Mouse (Mus musculus) midbrain, embryonic 13.5 days (tissue): Measurements from ENCODE around the gene Adgb. TPM values are rescaled to one million over a fixed set of nuclear protein-coding genes. Genes with fewer than 3 reads are reported as not detected.

Source experiments
- ATAC-seq: fragments of 200-750 bp; cut with Nextera tagmentation; 2 replicates; pipeline ENCODE4 v1.8.0; 2017; ENCODE audit warnings: mild to moderate bottlenecking, moderate TSS enrichment, moderate library complexity
- H3K27ac ChIP-seq: fragments of 300-500 bp; sonication (generic); 2 replicates; pipeline ENCODE4 v1.5.1; 2015; ENCODE audit warnings: inconsistent platforms, mild to moderate bottlenecking, moderate library complexity
- H3K27me3 ChIP-seq: fragments of 300-500 bp; sonication (generic); 2 replicates; pipeline ENCODE4 v1.6.1; 2015; ENCODE audit warnings: mild to moderate bottlenecking, inconsistent platforms
- H3K36me3 ChIP-seq: fragments of 300-500 bp; sonication (generic); 2 replicates; pipeline ENCODE4 v1.6.1; 2015; ENCODE audit warnings: mild to moderate bottlenecking, inconsistent platforms
- H3K4me1 ChIP-seq: fragments of 300-500 bp; sonication (generic); replicated peaks from 2 replicates; pipeline ENCODE4 v1.6.1; 2015; ENCODE audit warnings: inconsistent platforms
- H3K4me2 ChIP-seq: fragments of 300-500 bp; sonication (generic); replicated peaks from 2 replicates; pipeline ENCODE4 v1.6.1; 2015; ENCODE audit warnings: moderate library complexity, mild to moderate bottlenecking, inconsistent platforms
- H3K4me3 ChIP-seq: fragments of 300-500 bp; sonication (generic); replicated peaks from 2 replicates; pipeline ENCODE4 v1.5.1; 2015; ENCODE audit warnings: mild to moderate bottlenecking, inconsistent platforms
- H3K9ac ChIP-seq: fragments of 300-500 bp; sonication (generic); replicated peaks from 2 replicates; pipeline ENCODE4 v1.6.1; 2015; ENCODE audit warnings: mild to moderate bottlenecking, inconsistent platforms
- H3K9me3 ChIP-seq: fragments of 300-500 bp; sonication (generic); 2 replicates; pipeline ENCODE4 v1.6.1; 2016; ENCODE audit warnings: mild to moderate bottlenecking, inconsistent platforms
- WGBS: fragments of 180-500 bp; shearing (Covaris S2); methylation state at CpG from one replicate; pipeline ENCODE4 v1.1.7; 2015; 5-methylcytosine and 5-hydroxymethylcytosine counted together
- polyA plus RNA-seq: library from polyadenylated mRNA; unstranded; fragments of >200 nt; fragmentation: Nextera tagmentation; extraction: Ambion mirVana; gene quantifications from 2 replicates; pipeline ENCODE4 v1.2.1, GENCODE M21; 2015

The Adgb gene
- polyA plus RNA-seq, 1 experiment from 2014 or later = 0.17 TPM

DNA sequence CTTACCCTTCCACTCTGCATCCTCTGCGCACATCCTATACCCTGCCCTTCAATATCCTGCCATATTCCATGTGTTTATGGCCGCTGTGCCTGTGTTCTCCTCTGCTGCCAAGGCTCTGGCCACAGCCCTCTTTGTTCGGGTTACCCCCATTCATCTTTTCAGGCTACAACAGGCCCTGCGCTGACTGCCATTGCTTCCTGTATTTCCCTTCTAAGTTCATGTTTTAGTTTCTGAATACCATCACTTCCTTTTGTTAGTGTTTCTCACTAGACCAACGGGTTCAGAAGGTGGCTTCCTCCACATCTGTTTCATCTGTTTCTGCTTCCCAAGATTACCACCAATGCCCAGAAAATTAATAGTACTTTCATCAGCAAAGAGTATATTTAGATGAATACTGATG, 42.5 kb downstream of the Adgb start:
- Histone ChIP-seq H3K4me1 (no peaks in the 10 kb centered on the region), H3K36me3 (no peaks in the 10 kb centered on the region), H3K27me3 (no peaks in the 10 kb centered on the region), H3K4me3 (no peak overlapping the region), H3K9me3 (no peaks in the 10 kb centered on the region), H3K27ac (no peak overlapping the region), H3K9ac (no peak overlapping the region), H3K4me2 (no peak overlapping the region)
- ATAC-seq = no peak
- 86% methylated on average over 5 of the region's 5 CpGs for WGBS

DNA sequence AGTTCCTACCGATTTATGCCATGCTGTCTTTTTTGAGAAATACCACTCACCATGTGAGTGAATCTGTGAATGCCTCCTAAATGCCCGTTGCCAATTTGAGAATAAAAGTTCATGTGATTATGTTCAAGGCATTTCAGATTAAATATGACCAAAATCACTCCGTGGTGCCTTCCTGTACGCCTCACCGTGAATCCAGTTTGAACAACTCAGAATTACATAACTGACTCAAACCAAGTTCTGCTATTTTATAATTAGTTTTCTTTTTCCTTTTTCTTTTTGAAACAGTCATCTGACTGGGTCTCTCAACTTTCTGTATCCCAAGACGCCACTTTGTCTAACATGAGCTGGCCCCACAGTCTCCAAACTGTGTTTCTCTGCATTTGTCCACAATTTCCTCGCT, 43.1 kb downstream of the Adgb start:
- Histone ChIP-seq H3K9me3 (no peaks in the 10 kb centered on the region), H3K4me3 (no peak overlapping the region), H3K36me3 (no peaks in the 10 kb centered on the region), H3K9ac (no peak overlapping the region), H3K27ac (no peak overlapping the region), H3K27me3 (no peaks in the 10 kb centered on the region), H3K4me1 (no peaks in the 10 kb centered on the region), H3K4me2 (no peak overlapping the region)
- ATAC-seq = no peak
- 91% methylated on average over 7 of the region's 7 CpGs for WGBS

DNA sequence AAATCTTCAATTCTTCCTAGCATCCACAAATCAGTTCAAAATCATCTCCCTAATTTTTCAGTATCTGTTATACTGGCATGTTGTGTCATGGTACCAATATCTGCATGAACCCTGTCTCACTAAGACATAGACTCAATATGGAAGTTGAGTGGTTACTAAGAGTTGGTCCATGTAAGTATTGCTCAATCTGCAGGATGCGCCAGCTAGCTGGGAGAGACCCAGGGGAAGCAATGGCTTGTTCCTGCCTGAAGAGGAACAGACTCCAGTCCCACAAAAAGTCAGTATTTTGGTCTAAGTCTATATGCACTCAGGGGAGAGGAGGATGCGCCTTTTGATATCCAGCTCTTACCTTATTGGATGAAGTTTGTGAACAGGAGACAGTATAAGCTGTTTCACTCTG, 47.7 kb downstream of the Adgb start:
- H3K9ac ChIP-seq = no peak overlapping the region
- no peak overlapping the region for H3K4me3 ChIP-seq
- no peak overlapping the region for H3K27ac ChIP-seq
- H3K27me3 ChIP-seq = no peaks in the 10 kb centered on the region
- 95% methylated on average over 2 of the region's 2 CpGs for WGBS
- no peak overlapping the region for H3K4me2 ChIP-seq
- ATAC-seq = no peak
- no peaks in the 10 kb centered on the region for H3K9me3 ChIP-seq
- no peaks in the 10 kb centered on the region for H3K4me1 ChIP-seq
- H3K36me3 ChIP-seq = no peaks in the 10 kb centered on the region

DNA sequence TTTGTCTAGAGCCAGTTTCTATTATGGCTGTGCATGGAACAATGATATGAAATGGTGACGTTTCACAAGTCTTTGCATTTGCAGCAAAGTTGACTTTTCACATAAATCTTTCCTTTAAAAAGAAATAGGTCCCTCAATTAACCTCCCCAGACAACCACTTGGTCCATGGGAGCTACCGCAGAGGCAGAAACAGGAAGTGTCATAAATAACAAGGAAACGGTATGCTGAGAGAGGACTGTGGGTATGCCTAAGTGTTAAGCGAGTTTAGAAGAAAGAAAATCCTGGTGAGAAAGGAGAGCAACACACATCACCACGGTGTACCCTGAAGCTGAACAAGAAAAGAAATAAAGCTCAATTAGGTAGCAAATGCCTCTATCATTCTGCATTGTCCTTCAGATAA, 61.1 kb downstream of the Adgb start:
- Histone ChIP-seq H3K4me2 (no peak overlapping the region), H3K9me3 (no peaks in the 10 kb centered on the region), H3K36me3 (no peaks in the 10 kb centered on the region), H3K4me3 (no peak overlapping the region), H3K27ac (no peak overlapping the region), H3K9ac (no peak overlapping the region), H3K4me1 (no peaks in the 10 kb centered on the region), H3K27me3 (no peaks in the 10 kb centered on the region)
- ATAC-seq = no peak
- WGBS = 85% methylated on average over 5 of the region's 5 CpGs

DNA sequence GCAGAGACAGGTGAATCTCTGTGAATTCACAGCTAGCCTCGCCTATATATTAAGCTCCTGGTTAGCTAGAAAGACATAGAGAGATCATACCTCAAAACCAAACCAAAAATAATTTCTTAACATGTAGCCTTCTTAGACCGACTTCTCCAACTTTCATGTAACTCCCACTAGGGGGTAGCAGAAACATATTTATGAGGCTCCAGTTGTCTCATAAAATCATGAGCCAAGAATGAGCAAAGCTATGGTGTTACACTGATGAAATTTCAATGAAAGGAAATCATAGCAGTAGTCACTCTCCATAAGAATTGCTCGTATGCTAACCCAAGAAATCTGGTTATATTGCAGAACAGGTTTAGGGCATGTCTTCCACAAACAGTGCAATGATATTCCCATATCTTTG, 64.0 kb downstream of the Adgb start:
- Histone ChIP-seq H3K4me1 (no peaks in the 10 kb centered on the region), H3K9ac (no peak overlapping the region)

DNA sequence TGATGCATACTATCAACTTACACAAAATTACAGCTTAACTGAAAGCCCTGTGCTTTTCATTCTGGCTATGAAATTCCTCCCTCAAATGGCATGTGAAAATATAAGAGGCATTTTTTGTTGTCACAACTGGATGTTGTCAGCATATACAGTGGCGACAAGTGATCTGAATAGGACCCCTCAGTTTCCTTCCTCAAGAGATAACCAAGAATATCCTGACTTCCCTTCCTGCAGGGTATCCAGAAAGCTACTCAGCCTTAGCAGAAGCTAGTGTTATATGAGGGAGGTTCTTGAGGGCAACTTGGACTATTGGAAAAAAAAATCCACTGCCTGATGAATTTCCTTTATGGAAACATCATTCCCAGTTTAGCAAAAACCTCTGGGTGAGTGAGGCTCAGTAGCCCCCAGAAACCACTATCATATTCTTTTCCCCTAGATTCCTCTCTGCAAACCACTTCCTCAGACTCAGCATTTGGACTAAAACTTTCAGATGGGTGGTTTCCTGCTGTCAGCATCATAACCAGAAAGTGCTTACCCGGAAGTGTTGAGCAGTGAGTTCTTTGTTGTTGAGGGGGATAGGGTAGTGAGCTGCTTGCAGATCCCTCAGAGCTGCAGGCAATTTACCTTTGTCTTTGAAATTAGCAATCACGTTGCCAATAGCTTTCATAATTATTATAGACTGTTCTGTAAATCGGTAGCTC, 76.2 kb downstream of the Adgb start:
- H3K4me1 ChIP-seq = no peaks in the 10 kb centered on the region
- no peak overlapping the region for H3K9ac ChIP-seq
- no peak overlapping the region for H3K4me2 ChIP-seq
- H3K27ac ChIP-seq = no peak overlapping the region
- 79% methylated on average over 4 of the region's 4 CpGs for WGBS
- no peak overlapping the region for H3K4me3 ChIP-seq
- no peak for ATAC-seq
- no peaks in the 10 kb centered on the region for H3K36me3 ChIP-seq
- H3K9me3 ChIP-seq = no peaks in the 10 kb centered on the region
- no peaks in the 10 kb centered on the region for H3K27me3 ChIP-seq

More for the DNA sequence above, 64.0 kb downstream of the Adgb start:
- H3K36me3 ChIP-seq = no peaks in the 10 kb centered on the region
- peak; percentile 82 for ATAC-seq
- 56% methylated on average over 3 of the region's 3 CpGs for WGBS
- H3K9me3 ChIP-seq = no peaks in the 10 kb centered on the region
- H3K27ac ChIP-seq = no peak overlapping the region
- H3K4me3 ChIP-seq = no peak overlapping the region
- H3K27me3 ChIP-seq = no peaks in the 10 kb centered on the region
- no peak overlapping the region for H3K4me2 ChIP-seq

DNA sequence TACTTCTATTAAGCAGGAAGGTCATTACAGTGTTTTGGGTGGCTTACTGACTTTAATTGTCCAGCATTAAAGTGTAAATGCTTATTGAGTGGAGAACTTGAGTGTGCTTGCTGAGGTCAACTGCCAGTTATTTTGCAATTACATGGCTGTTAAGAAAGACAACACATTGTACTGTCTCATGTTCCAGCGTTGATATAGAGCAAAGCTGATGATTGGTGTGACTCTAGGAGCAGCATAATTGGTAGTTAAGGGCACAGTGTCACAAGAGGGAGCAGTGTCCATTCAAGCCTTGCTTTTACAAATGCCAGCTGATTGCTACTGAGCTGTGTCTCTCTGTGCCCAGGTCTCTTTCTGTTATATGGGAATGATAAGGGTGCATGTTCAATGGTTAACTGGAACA, 97.5 kb downstream of the Adgb start:
- Histone ChIP-seq H3K27me3 (no peaks in the 10 kb centered on the region), H3K4me2 (no peak overlapping the region), H3K9ac (no peak overlapping the region), H3K9me3 (no peaks in the 10 kb centered on the region), H3K4me3 (no peak overlapping the region), H3K36me3 (no peaks in the 10 kb centered on the region), H3K27ac (no peak overlapping the region), H3K4me1 (no peaks in the 10 kb centered on the region)
- WGBS = 62% methylated on average over 1 of the region's 1 CpGs
- ATAC-seq = no peak

DNA sequence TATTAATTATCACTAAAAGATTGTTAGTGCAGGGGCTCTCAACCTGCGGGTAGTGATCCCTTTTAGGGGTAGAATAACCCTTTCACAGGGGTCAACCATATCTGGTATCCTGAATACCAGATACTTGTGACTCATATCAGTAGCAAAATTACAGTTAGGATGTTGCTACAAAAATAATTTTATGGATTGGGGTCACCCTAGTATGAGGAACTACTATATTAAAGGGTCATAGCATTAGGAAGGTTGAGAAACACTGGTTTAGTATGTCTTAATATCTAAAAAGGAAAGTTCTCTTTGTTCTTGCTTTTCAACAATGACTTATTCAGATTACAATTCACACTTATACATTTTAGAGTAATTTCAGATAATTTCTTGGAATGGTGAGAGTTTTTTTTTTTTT, 108.1 kb downstream of the Adgb start:
- 81% methylated on average over 1 of the region's 1 CpGs for WGBS
- Histone ChIP-seq H3K4me1 (no peaks in the 10 kb centered on the region), H3K4me2 (no peak overlapping the region), H3K9ac (no peak overlapping the region), H3K36me3 (no peaks in the 10 kb centered on the region), H3K27ac (no peak overlapping the region), H3K9me3 (no peaks in the 10 kb centered on the region), H3K4me3 (no peak overlapping the region), H3K27me3 (no peaks in the 10 kb centered on the region)
- no peak for ATAC-seq

DNA sequence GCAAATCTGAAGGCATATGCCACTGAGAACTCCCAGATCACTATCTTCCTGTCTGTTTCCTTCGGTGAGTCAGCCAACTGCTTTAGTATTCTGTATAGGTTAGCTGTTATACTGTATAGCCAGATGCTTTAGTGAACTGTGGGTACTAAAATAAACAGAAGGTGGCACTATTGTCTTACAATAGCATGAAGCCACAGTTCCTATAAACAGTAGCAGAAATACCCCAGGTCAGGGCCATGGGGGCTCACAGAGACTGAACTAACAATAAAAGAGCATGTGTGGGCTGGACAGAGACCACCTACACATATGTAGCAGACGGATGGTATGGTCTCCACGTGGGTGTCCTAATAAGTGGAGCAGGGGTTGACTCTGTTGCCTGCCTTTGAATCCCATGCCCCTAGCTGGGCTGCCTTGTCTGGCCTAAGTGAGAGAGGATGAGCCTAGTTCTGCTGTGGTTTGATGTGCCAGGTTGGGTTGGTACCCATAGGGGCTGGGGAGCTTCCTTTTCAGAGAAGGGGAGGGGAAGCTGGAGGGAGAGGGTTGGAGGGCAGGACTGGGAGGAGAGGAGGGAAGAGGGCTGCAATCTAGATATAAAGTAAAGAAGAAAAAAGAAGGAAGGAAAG, 116.4 kb downstream of the Adgb start:
- Histone ChIP-seq H3K4me1 (no peaks in the 10 kb centered on the region), H3K9me3 (no peaks in the 10 kb centered on the region), H3K4me2 (no peak overlapping the region), H3K36me3 (no peaks in the 10 kb centered on the region), H3K27me3 (no peaks in the 10 kb centered on the region), H3K4me3 (no peak overlapping the region), H3K9ac (no peak overlapping the region), H3K27ac (no peak overlapping the region)
- peak; percentile 96 for ATAC-seq
- 14% methylated on average over 3 of the region's 3 CpGs for WGBS

DNA sequence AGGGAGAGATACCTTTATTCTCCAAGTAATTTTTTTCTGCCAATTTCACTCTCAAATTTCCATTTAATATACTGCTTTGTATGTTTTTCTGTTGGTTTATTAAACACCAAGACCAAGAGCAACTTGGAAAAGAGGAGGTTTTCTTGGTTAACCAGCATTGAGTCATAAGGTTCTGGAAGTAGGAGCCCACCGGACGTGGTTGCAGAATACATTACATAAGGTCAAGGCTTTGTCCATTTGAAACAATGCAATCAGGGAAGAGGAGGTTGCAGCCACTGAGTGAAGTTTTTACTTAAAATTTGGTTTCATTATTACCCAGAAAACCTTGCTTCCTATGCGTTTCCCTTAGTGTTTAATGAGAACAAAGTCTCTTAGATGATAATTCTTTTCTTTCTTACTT, 119.9 kb downstream of the Adgb start:
- H3K9me3 ChIP-seq = 0 out of 2 replicates have a peak, but pooled peaks cover 3% of the 10 kb centered on the region
- no peak overlapping the region for H3K27ac ChIP-seq
- no peak overlapping the region for H3K9ac ChIP-seq
- no peaks in the 10 kb centered on the region for H3K36me3 ChIP-seq
- 86% methylated on average over 3 of the region's 3 CpGs for WGBS
- H3K4me1 ChIP-seq = no peaks in the 10 kb centered on the region
- ATAC-seq = no peak
- H3K27me3 ChIP-seq = no peaks in the 10 kb centered on the region
- no peak overlapping the region for H3K4me2 ChIP-seq
- no peak overlapping the region for H3K4me3 ChIP-seq

DNA sequence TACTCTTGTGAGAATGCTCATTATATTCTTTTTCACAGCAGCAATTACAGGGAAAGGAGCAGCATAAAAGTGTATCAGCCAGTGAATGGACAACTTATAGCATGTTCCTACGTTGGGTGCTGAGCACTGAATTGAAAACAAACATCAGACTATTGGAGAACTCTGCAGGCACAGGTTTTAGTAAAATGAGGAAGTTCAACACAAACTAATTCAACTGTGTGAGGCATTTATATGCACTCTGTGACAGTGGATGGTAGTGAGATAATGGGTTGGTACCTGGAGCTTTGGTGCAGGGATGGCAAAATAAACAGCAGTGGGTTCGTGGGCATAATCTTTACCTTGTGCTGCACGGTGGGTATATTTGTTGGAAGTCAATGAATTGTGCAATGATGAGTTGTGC, 121.6 kb downstream of the Adgb start:
- Histone ChIP-seq H3K4me1 (no peaks in the 10 kb centered on the region), H3K27ac (no peak overlapping the region), H3K36me3 (no peaks in the 10 kb centered on the region), H3K4me3 (no peak overlapping the region), H3K27me3 (no peaks in the 10 kb centered on the region), H3K9me3 (0 out of 2 replicates have a peak, but pooled peaks cover 3% of the 10 kb centered on the region), H3K4me2 (no peak overlapping the region), H3K9ac (no peak overlapping the region)
- no peak for ATAC-seq
- WGBS = 91% methylated on average over 3 of the region's 3 CpGs

DNA sequence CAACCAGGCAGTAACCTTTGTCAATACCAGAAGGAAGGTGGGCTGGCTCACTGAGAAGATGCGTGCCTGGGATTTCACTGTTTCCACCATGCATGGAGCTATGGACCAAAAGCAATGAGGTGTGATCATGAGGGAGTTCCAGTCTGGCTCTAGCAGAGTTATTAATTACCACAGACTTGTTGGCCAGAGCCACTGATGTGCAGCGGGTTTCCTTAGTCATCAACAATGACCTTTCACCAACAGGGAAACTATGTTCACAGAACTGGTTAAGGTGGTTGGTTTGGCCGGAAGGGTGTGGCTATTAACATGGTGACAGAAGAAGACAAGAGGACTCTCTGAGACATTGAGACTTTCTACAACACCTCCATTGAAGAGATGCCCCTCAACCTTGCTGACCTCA, 128.2 kb downstream of the Adgb start:
- 0 out of 2 replicates have a peak, but pooled peaks cover 3% of the 10 kb centered on the region for H3K9me3 ChIP-seq
- H3K27ac ChIP-seq = no peak overlapping the region
- no peaks in the 10 kb centered on the region for H3K27me3 ChIP-seq
- ATAC-seq = no peak
- no peaks in the 10 kb centered on the region for H3K36me3 ChIP-seq
- WGBS = 87% methylated on average over 3 of the region's 3 CpGs
- no peak overlapping the region for H3K4me2 ChIP-seq
- no peak overlapping the region for H3K4me3 ChIP-seq
- no peaks in the 10 kb centered on the region for H3K4me1 ChIP-seq
- no peak overlapping the region for H3K9ac ChIP-seq

DNA sequence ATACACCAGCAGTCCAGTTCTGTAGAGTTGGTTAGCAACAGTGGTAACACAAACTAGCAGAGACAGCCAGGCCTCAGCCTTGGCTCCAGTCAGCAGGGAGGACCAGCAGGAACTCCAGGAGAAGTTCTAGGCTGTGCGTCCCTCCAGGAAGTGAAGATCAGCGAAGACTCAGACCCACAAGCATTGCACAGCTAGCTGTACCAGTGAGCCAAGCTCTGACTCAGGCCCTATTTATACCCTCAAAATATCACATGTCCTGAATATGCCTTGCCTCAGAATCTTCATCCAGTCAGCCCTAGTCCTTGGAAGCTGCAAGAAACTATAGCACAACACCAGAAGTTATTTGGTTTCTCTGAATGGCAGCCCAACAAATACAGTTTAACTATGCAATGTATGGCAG, 146.6 kb downstream of the Adgb start:
- no peak overlapping the region for H3K27ac ChIP-seq
- H3K36me3 ChIP-seq = no peaks in the 10 kb centered on the region
- no peaks in the 10 kb centered on the region for H3K9me3 ChIP-seq
- no peaks in the 10 kb centered on the region for H3K27me3 ChIP-seq
- no peak overlapping the region for H3K4me2 ChIP-seq
- H3K4me3 ChIP-seq = no peak overlapping the region
- no peak overlapping the region for H3K9ac ChIP-seq
- WGBS = 82% methylated on average over 2 of the region's 2 CpGs
- ATAC-seq = no peak
- H3K4me1 ChIP-seq = peaks cover 6% of the 10 kb centered on the region
